Mouse (Mus musculus): ENCODE measurements around the gene B3gnt7.

DNA sequence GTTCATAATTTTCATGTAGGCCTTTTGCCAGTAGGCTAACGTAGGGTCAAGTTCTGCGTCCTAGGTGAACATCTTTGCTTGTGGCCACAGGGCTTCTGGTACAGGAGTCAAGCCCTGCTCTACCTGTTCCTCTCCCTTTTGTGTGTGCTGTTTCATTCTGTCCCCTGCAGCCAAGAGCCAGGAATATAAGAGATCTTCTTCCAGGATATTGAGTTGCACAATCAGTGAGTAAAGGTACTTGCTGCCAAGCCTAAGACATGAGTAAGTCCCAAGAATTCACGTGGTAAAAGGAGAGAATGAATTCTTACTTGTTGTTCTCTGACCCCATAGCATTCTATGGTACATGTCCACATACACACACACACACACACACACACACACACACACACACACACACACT lies 9.5 kb upstream of the B3gnt7 start:
- TF ChIP-seq POLR2A (IDR thresholded peaks at IDR 0.05; ENCODE audit: insufficient read depth, low read length) (no peak), CTCF (IDR thresholded peaks at IDR 0.05; ENCODE audit: low read depth, low read length) (no peak), EP300 (IDR thresholded peaks at IDR 0.05; ENCODE audit: insufficient read depth, low read depth, low read length) (no peak)

All from ES-Bruce4 (cell line).